Mouse (Mus musculus) erythroblast, embryonic 14.5 days (primary cell): Measurements from ENCODE around the gene Muc1. TPM values are rescaled to one million over a fixed set of nuclear protein-coding genes. Genes with fewer than 3 reads are reported as not detected.

Experiments used
- H3K27me3 ChIP-seq: 2 replicates; pipeline ENCODE4 v1.6.1; 2012; ENCODE audit warnings: inconsistent platforms; ENCODE audit not compliant: control insufficient read depth
- H3K36me3 ChIP-seq: 2 replicates; pipeline ENCODE4 v1.6.1; 2012; ENCODE audit warnings: mild to moderate bottlenecking, inconsistent platforms; ENCODE audit not compliant: control insufficient read depth
- H3K4me1 ChIP-seq: 2 replicates; pipeline ENCODE4 v1.6.1; 2012; ENCODE audit warnings: inconsistent platforms; ENCODE audit not compliant: control insufficient read depth
- H3K4me3 ChIP-seq: replicated peaks from 2 replicates; pipeline ENCODE3; 2012; ENCODE audit warnings: moderate library complexity, mild to moderate bottlenecking, inconsistent platforms
- H3K9me3 ChIP-seq: 2 replicates; pipeline ENCODE4 v1.6.1; 2012; ENCODE audit warnings: low read length, inconsistent platforms, mixed read lengths; ENCODE audit not compliant: control insufficient read depth
- GATA1 ChIP-seq: IDR thresholded peaks from 2 replicates; pipeline ENCODE4 v1.6.1; 2012; ENCODE audit warnings: low read length, inconsistent platforms, mixed read lengths
- TAL1 ChIP-seq: IDR thresholded peaks from 3 replicates; pipeline ENCODE4 v1.6.1; 2012; ENCODE audit warnings: low read length, inconsistent platforms, mixed read lengths
- polyA plus RNA-seq: library from polyadenylated mRNA; stranded (reverse); fragments of >175 nt; gene quantifications from 2 replicates; pipeline ENCODE4 v1.2.3, GENCODE M21; 2012

Muc1 gene
- not detected in 2 replicates for polyA plus RNA-seq

DNA sequence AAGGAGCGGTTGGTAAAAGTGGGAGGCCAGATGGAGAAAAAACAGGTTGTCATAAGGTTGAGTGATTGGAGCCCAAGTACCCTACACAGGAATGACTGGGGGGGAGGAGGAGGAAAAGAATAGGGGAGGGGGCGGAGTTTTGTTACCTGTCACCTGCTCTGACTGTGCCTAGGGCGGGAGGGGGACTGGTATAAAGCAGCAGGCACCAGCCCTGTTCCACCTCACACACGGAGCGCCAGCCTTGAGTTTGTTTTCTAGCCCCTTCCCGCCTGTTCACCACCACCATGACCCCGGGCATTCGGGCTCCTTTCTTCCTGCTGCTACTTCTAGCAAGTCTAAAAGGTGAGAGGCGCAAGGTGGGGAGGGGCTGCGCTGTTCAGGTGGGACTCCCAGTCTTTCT is at the start of gene Muc1:
Gene Muc1, plus strand, starts transcription at position 222 of the 400 bp plus-strand sequence.
- H3K36me3 ChIP-seq, result no peaks in the 10 kb centered on the region
- peaks cover 80% of the 10 kb centered on the region for H3K27me3 ChIP-seq
- TF ChIP-seq TAL1, result no peak
- TF ChIP-seq GATA1, result no peak
- H3K4me3 ChIP-seq, result peak within 1 kb of the TSS; percentile 58
- H3K4me1 ChIP-seq, result peaks cover 19% of the 10 kb centered on the region
- H3K9me3 ChIP-seq, result no peaks in the 10 kb centered on the region; the same call in 1 of the 2 replicates

DNA sequence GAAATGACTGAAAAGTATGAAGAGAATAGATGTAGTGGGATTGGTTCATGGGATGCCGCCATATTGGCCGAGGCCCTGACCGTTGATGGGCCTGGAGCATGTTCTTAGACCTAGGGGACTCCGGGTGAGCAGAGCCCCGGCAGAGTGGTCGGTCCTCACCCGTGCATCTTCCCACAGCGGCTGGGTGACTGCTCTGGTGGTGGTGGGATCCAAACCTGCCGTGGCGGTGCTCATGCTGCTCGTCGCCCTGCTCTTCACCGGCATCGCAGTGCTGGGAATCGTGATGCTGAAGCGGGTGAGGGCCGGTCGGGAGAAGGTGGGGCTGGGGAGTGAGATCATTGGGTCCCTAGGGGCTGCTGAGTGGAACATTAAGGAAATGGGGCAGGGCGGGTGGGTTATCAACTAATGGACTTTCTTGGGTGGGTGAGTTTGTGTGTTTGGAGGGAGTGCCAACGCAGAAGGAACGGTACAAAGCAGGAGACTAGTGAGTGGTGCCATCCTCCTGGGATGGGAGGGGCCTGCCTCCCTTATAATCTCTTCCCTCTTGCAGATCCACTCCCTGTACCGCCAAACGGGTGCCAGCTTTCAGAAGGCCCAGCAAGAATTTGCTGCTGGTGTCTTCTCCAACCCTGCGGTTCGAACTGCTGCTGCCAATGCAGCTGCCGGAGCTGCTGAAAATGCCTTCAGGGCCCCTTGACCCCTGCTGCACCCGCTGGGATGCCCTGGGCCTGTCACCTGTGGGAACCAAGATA is 46.9 kb upstream of the Muc1 start:
- H3K27me3 ChIP-seq, result no peaks in the 10 kb centered on the region
- no peak overlapping the region for H3K4me3 ChIP-seq
- peaks cover 57% of the 10 kb centered on the region for H3K4me1 ChIP-seq

DNA sequence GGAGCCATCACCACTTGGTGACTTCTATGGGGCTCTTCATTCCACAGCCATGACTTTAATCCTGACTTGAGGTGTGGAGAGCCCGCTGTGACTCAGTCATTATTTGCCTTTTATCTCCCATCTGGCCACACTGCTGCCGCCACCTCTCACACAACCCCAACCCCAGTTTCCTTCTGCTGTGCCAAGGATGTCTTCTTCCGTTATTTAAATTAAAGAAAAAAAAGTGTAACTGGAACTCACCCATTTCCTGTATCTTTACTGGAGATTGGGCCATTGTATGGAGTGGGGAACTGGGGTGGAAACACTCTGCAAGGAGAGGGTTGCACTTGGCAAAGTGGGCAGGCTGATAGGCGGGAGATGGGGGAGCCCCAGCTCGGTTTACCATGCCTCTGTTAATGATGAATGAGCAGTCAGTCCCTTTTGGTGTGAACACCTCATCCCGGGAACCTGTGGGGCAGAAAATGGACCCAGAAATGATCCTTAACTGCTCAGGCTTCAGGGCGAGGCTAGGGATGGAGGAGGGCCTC is 46.3 kb upstream of the Muc1 start:
- H3K36me3 ChIP-seq, result peaks cover 47% of the 10 kb centered on the region
- H3K4me1 ChIP-seq, result peaks cover 56% of the 10 kb centered on the region
- H3K4me3 ChIP-seq, result peak overlapping the region; percentile 65
- TF ChIP-seq GATA1 (no peak), TAL1 (no peak)
- H3K27me3 ChIP-seq, result no peaks in the 10 kb centered on the region
- no peaks in the 10 kb centered on the region for H3K9me3 ChIP-seq

More for the DNA sequence above, 46.9 kb upstream of the Muc1 start:
- Histone ChIP-seq H3K36me3 (peaks cover 47% of the 10 kb centered on the region), H3K9me3 (no peaks in the 10 kb centered on the region)
- TF ChIP-seq GATA1 (no peak), TAL1 (no peak)

DNA sequence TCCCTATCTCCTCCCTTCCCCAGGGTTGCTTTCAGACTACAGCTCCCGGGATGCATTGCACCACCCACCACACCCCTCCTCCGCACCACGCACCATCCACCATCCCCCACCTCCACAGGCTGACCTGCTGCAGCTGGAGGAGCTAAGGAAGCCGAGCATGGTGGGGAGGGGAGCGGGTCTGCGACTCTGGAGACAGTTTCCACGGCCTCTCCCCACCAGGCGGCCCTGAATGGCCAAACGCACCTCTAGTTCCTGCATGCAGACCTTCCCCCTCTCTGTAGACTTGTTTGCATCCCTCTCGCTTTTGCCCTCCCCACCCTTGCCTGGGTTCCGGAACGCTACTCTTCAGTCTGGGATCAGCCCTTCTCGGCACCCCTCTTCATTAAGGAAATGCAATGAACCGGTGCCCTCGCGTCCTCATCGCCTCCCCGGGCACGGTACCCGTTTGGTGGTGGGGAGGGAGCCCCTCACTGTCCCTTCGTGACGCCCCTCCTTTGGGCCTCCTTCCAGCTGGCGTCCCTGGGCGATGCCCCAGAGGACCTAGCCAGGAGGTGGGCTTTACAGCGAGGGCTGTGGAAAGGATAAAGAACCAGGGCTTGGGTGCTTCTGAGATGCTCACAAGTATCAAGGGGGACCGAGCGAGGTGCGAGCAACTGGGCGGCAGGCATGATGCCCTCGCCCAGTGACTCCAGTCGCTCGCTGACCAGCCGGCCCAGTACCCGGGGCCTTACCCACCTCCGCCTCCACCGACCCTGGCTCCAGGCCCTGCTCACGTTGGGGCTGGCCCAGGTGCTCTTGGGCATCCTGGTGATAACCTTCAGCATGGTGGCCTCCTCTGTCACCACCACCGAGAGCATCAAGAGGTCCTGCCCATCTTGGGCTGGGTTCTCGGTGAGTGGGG is 45.5 kb upstream of the Muc1 start, which contains the start of gene Fam189b:
Gene Fam189b, plus strand, starts transcription at position 86 of the 901 bp plus-strand sequence.
- TF ChIP-seq GATA1 (no peak), TAL1 (no peak)
- Histone ChIP-seq H3K4me1 (peaks cover 49% of the 10 kb centered on the region), H3K36me3 (peaks cover 46% of the 10 kb centered on the region), H3K4me3 (peak within 1 kb of the TSS; percentile 65), H3K9me3 (no peaks in the 10 kb centered on the region), H3K27me3 (peaks cover 2% of the 10 kb centered on the region; the same call in 1 of the 2 replicates)

DNA sequence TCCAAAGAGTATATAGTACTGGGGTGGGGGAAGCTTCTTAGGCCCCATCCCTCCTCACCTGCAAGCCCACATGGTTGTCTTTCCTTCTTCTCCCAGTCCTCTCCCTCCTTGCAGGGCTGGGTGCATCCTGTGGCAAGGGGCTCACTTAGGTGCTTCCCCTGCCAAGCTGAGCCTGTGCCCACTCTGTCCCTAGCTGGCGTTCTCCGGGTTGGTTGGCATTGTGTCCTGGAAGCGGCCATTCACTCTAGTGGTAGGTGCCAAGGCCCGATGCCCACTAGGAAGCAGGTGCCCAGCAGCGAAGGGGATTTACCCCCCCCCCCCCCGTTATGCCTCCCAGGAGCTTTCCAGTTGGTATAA is 44.9 kb upstream of the Muc1 start:
- TF ChIP-seq TAL1 (no peak), GATA1 (no peak)
- Histone ChIP-seq H3K27me3 (peaks cover 8% of the 10 kb centered on the region; the same call in 1 of the 2 replicates), H3K4me1 (peaks cover 43% of the 10 kb centered on the region), H3K9me3 (no peaks in the 10 kb centered on the region), H3K4me3 (peak overlapping the region; percentile 65), H3K36me3 (peaks cover 40% of the 10 kb centered on the region)

DNA sequence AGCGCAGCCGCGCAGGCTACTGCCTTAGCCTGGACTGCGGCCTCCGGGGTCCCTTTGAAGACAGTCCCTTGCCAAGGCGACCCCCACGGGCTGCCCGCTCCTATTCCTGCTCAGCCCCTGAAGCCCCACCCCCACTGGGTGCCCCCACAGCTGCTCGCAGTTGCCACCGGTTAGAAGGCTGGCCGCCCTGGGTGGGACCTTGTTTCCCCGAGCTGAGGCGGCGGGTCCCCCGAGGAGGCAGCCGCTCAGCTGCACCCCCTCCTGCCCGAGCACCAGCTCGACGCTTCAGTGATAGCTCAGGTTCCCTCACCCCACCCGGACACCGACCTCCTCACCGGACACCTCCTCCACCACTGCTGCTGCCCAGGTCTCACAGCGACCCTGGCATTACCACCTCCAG is 41.7 kb upstream of the Muc1 start:
- Histone ChIP-seq H3K9me3 (no peaks in the 10 kb centered on the region), H3K27me3 (peaks cover 21% of the 10 kb centered on the region), H3K4me1 (peaks cover 29% of the 10 kb centered on the region), H3K36me3 (peaks cover 7% of the 10 kb centered on the region), H3K4me3 (no peak overlapping the region)
- no peak for TF ChIP-seq TAL1
- no peak for TF ChIP-seq GATA1

DNA sequence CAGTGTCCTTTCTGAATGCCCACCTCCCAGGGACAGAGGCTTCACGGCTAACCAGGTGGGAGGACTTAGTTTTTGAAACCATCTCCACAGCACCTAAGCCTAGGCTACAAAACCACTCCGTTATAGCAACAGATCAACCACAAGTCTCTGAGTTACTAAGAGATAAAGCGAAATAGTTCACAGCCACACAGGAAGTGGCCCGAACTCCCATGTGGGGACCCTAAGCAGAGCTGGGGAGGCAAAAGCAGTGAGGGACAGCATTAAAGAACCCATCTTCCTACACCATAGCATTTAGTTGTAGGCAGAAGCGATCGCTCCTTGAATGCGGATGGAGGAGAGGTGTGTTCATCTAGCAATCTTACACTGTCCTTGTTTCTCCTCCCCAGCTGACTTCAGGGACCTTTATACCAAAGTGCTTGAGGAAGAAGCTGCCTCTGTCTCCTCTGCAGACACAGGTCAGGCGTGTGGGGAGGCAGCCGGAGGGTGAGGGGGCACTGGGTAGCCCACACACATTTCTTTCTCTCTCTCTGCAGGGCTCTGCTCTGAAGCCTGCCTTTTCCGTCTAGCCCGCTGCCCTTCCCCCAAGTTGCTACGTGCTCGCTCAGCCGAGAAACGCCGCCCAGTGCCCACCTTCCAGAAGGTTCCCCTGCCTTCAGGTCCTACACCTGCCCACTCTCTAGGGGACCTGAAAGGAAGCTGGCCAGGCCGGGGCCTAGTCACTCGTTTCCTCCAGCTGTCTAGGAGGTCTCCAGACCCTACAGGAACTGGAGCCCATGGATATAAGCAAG is 41.0 kb upstream of the Muc1 start:
- Histone ChIP-seq H3K9me3 (no peaks in the 10 kb centered on the region), H3K4me3 (no peak overlapping the region), H3K36me3 (peaks cover under 1% of the 10 kb centered on the region), H3K4me1 (peaks cover 22% of the 10 kb centered on the region), H3K27me3 (peaks cover 21% of the 10 kb centered on the region)
- TF ChIP-seq TAL1 (no peak), GATA1 (no peak)

DNA sequence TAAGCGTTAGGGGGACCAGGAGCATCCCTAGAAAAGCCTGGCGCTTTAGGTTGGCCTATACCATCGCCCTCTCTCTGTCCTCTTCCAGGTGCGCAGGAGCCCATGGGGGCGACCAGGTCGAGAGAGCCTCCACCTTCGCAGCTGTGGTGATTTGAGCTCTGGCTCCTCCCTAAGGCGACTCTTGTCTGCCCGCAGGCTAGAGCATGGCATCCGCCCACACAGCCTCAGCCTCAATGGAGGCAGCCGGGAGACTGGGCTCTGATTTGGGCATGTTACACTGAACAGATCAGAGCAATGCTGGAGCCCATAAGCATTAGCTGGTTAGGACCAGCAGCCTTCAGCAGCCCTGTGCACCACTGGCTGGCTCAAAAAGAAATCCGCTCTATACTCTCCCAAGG is 40.4 kb upstream of the Muc1 start:
- H3K36me3 ChIP-seq, result no peaks in the 10 kb centered on the region
- H3K4me3 ChIP-seq, result no peak overlapping the region
- H3K4me1 ChIP-seq, result peaks cover 16% of the 10 kb centered on the region
- no peaks in the 10 kb centered on the region for H3K9me3 ChIP-seq
- peaks cover 21% of the 10 kb centered on the region for H3K27me3 ChIP-seq
- no peak for TF ChIP-seq GATA1
- TF ChIP-seq TAL1, result no peak
